Mouse (Mus musculus): Measurements from ENCODE around the gene March10.

March10 gene

DNA sequence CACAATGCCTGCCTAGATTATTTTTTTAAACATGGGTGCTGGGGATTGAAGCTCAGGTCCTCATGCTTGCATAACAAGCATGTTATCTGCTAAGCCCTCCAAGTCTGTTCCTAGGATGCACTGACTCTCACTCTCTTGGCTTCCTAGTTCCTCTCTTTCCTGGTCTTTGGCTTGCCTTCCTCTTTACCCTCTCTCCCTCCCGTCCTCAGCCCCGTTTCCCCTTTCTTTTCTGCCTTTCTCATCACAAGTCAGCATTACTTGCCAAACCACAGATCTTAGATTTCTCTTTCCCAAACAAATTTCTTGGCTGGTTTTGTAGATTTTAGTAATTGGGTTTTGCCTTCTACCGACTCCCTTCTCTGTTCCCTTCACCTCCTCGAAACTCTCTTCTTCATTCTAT lies 10.2 kb upstream of the March10 start:
- DNase-seq (ENCODE audit: low spot score in 2 of 2): no peak

- no peak for DNase-seq (ENCODE audit: low spot score in 2 of 2)
These were observed 9.0 kb upstream of the March10 start for GRCm38 (mm10) chr11:105465488-105465887.

GRCm38 (mm10) chr11:105464430-105464967 lies 8.0 kb upstream of the March10 start:
- no peak for DNase-seq (ENCODE audit: low spot score in 2 of 2)

DNA sequence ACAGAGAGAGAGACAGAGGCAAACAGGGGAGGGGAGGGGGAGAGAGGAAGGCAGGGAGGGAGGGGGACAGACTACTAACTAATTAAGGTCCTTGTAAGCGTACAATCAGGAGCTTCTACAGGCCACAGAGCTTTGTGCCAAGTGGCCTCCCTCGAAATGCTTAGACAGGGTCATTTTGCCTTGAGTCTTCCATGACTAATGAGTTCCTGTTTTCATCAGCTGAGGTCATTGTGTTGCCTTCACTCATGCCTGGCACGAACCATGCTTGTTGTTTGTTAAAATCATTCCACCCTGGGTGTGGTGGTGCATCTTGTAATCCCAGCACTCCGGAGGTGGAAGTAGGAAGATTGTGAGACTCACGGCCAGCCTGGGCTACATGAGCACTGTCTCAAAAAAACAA lies 3.4 kb upstream of the March10 start:
- no peak for DNase-seq (ENCODE audit: low spot score in 2 of 2)

DNA sequence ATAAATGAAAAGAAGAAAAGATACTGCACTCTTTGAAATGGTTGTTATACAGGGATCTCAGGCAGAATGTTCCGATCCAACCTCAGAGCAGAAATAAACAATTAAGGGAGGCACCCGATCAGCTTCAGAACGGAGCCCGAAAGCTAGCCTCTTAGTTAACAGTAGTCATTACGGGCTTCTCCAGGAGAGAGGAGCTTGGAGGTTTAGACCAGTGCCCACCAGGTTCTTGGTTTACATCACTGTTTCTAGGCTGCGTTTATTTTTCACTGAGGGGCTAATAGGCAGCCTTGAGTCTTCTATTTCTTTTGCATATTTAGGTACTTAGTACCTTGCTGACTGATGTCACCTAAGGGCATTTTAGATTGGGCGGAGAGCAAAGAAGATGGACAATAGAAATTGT lies 506 bp upstream of the March10 start:
- no peak for DNase-seq (ENCODE audit: low spot score in 2 of 2)

GRCm38 (mm10) chr11:105455118-105455517 lies 1.4 kb downstream of the March10 start:
- DNase-seq (ENCODE audit: low spot score in 2 of 2): no peak

GRCm38 (mm10) chr11:105453084-105453483 lies 3.5 kb downstream of the March10 start:
- no peak for DNase-seq (ENCODE audit: low spot score in 2 of 2)

- DNase-seq (ENCODE audit: low spot score in 2 of 2): no peak
These were observed 4.0 kb downstream of the March10 start for GRCm38 (mm10) chr11:105452504-105452903.

DNA sequence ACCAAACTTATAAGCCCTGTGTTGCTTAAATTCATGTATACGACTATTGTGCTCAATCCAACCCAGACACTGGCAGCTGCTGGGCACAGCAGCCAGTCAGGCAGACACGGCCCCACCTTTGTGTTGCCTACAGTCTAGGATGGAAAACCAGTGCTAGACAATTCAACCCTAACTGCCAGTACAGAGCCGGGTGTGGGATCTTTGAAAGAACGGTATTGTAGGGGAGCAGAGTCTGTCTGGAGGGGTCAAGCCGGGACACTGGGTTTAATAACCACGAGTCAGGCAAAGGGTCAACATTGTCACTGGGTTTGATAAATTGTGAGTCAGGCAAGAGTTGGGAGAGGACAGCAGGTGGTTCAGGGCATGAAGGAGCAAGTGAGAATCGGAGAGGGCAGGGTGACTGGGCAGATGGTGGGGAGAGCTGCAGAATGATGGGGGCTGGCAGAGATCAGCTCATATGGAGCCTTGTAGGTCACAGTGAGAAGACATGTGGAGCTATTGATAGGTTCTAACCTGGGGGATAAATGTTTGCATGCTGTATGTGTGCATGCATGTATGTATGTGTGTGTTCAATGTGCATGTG lies 4.9 kb downstream of the March10 start:
- no peak for DNase-seq (ENCODE audit: low spot score in 2 of 2)

- no peak for DNase-seq (ENCODE audit: low spot score in 2 of 2)
These were observed 6.8 kb downstream of the March10 start for GRCm38 (mm10) chr11:105449581-105450315.

DNA sequence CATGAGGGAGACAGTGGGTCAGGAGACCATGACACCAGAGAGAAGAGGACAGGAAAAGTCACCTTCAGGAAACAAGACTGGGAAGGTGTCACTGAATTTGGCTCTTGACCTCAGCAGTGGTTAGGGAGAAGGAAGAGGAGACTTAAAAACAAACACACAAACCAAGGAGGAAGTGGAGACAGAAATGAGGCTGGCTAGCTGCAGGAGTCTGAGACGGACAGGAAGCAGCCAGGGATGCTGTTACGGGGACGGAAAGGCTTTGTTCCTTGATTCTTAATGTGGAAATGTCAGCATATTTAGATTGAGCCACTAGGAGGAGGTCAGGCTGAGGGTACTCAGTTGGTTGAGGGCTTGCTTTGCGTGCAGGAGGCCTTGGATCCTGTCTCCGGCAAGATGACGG lies 8.9 kb downstream of the March10 start:
- DNase-seq (ENCODE audit: low spot score in 2 of 2): no peak

DNA sequence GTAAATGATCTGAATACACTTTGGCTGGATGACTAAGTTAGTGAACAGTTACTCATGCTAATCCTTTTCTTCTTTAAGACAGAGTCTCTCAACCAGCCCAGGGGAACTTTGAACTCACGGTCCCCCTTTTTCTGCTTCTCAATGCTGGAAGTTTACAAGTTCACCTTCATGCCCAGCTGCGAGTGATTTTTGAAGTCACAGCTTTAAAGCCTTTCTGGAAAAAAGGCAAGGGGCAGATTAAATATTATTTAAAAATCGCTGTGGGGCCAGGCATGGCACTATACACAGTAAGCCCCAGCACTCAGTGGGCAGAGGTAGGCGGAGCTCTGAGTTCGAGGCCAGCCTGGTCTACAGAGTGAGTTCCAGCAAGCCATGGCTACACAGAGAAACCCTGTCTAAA lies 10.3 kb downstream of the March10 start:
- DNase-seq (ENCODE audit: low spot score in 2 of 2): no peak

- DNase-seq (ENCODE audit: low spot score in 2 of 2): no peak
These were observed 10.8 kb downstream of the March10 start for GRCm38 (mm10) chr11:105445741-105446140.

GRCm38 (mm10) chr11:105444929-105445328 lies 11.6 kb downstream of the March10 start:
- DNase-seq (ENCODE audit: low spot score in 2 of 2): no peak

DNA sequence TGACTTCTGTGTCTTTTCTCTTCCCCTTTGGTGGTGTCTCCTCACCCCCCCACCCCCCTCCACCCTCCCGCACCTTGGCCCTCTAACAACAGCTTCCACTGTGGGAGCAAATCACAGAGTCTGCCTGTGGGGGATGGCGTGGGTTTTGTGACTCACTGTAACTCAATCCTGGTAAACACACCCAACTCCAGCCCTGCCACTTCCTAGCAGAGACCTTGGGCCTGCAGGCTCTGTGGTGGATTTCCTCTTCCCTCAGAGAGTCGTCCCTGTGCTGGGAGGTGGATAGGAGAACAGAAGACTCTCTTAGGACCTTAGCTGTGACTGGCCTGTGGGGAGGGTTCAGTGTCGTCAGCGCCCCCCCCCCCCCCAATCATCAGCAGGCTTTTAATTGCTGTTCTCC lies 13.0 kb downstream of the March10 start:
- DNase-seq (ENCODE audit: low spot score in 2 of 2): no peak

DNA sequence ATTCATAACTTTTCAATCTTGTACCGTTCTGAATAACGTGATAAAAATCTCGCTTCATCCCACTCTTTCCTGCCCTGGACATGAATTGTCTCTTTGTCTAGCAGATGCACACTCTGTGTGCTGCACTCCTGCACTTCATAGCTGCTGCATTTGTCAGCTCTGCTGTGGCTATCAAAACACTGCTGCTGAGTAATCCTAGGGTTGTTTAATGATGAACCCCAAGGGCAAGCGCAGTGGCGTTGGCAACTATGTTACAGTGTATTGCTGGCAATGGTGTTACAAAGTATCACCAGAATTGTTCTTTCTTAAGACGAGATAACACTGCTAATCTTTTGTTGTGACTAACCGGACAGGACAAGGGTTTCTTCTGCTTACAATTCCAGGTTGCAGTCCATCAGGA lies 16.7 kb downstream of the March10 start:
- no peak for DNase-seq (ENCODE audit: low spot score in 2 of 2)

GRCm38 (mm10) chr11:105438907-105439306 lies 17.6 kb downstream of the March10 start:
- no peak for DNase-seq (ENCODE audit: low spot score in 2 of 2)

DNA sequence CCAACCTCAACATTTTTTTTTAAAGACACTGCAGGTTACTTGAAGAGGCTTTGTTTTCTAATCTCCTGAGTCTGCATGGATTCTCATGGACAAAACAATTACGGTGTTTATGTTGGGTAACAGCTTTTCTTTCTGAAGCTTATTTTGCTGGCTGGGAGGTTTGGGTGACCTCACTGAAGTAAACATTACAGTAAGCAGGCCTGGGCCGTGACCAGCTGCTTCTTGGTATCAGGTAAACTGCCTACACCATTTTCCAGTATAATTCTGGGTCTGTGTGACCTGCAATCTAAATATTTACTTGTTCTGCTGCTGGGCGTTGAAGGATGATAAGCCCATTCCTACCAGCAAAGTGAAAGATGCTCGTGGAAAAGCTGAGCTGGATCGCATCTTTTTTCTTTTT lies 30.1 kb downstream of the March10 start:
- no peak for DNase-seq (ENCODE audit: low spot score in 2 of 2)

- no peak for DNase-seq (ENCODE audit: low spot score in 2 of 2)
These were observed 31.9 kb downstream of the March10 start for GRCm38 (mm10) chr11:105424643-105425042.

GRCm38 (mm10) chr11:105420671-105421450 lies 35.7 kb downstream of the March10 start:
- DNase-seq (ENCODE audit: low spot score in 2 of 2): no peak

GRCm38 (mm10) chr11:105419946-105420345 lies 36.6 kb downstream of the March10 start:
- DNase-seq (ENCODE audit: low spot score in 2 of 2): no peak

GRCm38 (mm10) chr11:105414009-105414408 lies 42.5 kb downstream of the March10 start:
- no peak for DNase-seq (ENCODE audit: low spot score in 2 of 2)

- no peak for DNase-seq (ENCODE audit: low spot score in 2 of 2)
These were observed 47.1 kb downstream of the March10 start for GRCm38 (mm10) chr11:105409408-105409807.

Data from spleen, postnatal 10 days (tissue).